Mouse (Mus musculus): Measurements from ENCODE around the gene Mllt1. TPM values are rescaled to one million over a fixed set of nuclear protein-coding genes. Genes with fewer than 3 reads are reported as not detected.

Mllt1 gene
- polyA plus RNA-seq (2012; rRNA removed): 8.8 and 11.0 TPM in 2 replicates

GRCm38 (mm10) chr17:56935363-56936131, at the start of gene Mllt1:
Gene Mllt1 (minus strand): TSS chr17:56935415.

GRCm38 (mm10) chr17:56982013-56982412, 46.8 kb upstream of the Mllt1 start, which contains the start of gene Acer1:
Gene Acer1 (minus strand): TSS chr17:56982126.

DNA sequence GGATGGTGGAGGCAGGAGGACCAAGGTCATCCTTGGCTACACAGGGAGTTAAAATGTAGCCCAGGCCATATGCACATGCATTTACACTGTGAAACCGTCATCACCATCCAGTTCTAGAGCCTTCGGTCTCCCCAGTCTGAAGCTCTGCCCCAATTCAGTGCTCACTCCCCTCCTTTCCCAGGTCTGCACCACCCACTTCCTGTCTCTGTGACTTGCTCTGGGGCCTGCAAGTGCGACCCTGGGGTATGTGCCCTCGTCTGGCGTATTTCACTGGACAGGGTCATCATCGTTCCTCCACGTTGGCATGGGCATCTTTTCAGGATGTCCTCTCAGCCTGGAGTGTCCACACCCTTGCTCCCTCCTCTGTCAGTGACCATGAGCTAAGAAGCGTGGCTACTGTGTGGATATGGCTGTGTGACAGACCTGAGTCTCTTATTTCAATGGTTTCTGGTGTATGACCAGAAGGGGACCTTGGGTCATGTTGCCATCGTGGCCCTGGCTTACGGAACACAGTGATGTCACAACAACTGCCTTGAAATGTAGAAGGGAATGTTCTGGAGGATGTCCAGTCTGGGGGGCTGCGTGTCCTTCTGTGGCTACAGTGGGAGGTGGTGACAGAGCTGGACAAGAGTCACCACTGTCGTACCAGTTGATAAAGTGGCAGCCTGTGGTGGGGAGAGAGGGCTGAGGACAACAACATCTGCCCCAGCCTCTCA, 60.1 kb downstream of the Mllt1 start, which contains the start of gene 1700061G19Rik:
Gene 1700061G19Rik (plus strand): TSS at position 542 of the 716 bp plus-strand sequence.

DNA sequence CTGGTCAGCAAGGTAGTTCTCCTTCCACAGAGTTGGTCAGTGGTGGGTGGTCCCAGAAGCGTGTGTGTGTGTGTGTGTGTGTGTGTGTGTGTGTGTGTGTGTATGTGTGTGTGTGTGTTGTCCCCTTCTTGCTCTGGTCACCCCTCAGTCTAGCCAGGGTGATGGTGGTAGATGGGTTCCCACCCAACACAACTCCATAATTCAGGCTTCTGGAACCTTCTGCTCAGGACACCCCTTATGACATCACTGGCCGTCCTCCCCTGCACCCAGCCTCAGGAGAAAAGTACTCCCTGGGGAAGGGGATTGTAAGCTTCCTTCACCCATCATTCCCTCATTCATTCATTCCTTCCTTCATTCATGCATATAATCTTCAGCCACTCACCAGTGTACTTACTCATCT, 61.0 kb downstream of the Mllt1 start, which contains the start of gene Acsbg2:
Gene Acsbg2 (minus strand): TSS at position 211 of the 400 bp plus-strand sequence.

Other genes with a start within 250 kb of the Mllt1 start
- gene Ndufa11, start 217.6 kb downstream of the Mllt1 start, polyA plus RNA-seq (2012; rRNA removed): 126 and 130 TPM in 2 replicates
- gene Vmac, start 217.4 kb downstream of the Mllt1 start, polyA plus RNA-seq (2012; rRNA removed): 3.6 and 3.7 TPM in 2 replicates
- gene Nrtn, start 177.9 kb downstream of the Mllt1 start, polyA plus RNA-seq (2012; rRNA removed): 1.1 and 1.3 TPM in 2 replicates
- 13.6 and 16.6 TPM in 2 replicates for gene Dus3l, start 170.7 kb downstream of the Mllt1 start, polyA plus RNA-seq (2012; rRNA removed)
- gene Prr22, start 165.2 kb downstream of the Mllt1 start, polyA plus RNA-seq (2012; rRNA removed): 0.54 and 0.63 TPM in 2 replicates
- gene Rfx2, start 104.4 kb downstream of the Mllt1 start, polyA plus RNA-seq (2012; rRNA removed): 4.3 and 5.1 TPM in 2 replicates
- not detected in 2 replicates for gene Acsbg2, start 61.0 kb downstream of the Mllt1 start, polyA plus RNA-seq (2012; rRNA removed)
- gene 1700061G19Rik, start 59.9 kb downstream of the Mllt1 start, polyA plus RNA-seq (2012; rRNA removed): 0.02 and 0.04 TPM in 2 replicates
- not detected in 2 replicates for gene Acer1, start 46.7 kb upstream of the Mllt1 start, polyA plus RNA-seq (2012; rRNA removed)
- 62.4 and 68.4 TPM in 2 replicates for gene Clpp, start 54.9 kb upstream of the Mllt1 start, polyA plus RNA-seq (2012; rRNA removed)
- gene Alkbh7, start 61.9 kb upstream of the Mllt1 start, polyA plus RNA-seq (2012; rRNA removed): 12.0 and 13.6 TPM in 2 replicates
- gene Pspn, start 64.6 kb upstream of the Mllt1 start, polyA plus RNA-seq (2012; rRNA removed): not detected in 2 replicates
- gene Gtf2f1, start 75.9 kb upstream of the Mllt1 start, polyA plus RNA-seq (2012; rRNA removed): 33.5 and 35.4 TPM in 2 replicates
- gene Gm17949, start 76.1 kb upstream of the Mllt1 start, polyA plus RNA-seq (2012; rRNA removed): not detected in 2 replicates
- gene Khsrp, start 96.1 kb upstream of the Mllt1 start, polyA plus RNA-seq (2012; rRNA removed): 20.2 and 25.5 TPM in 2 replicates
- gene Slc25a41, start 106.2 kb upstream of the Mllt1 start, polyA plus RNA-seq (2012; rRNA removed): not detected in 2 replicates
- gene Crb3, start 123.7 kb upstream of the Mllt1 start, polyA plus RNA-seq (2012; rRNA removed): 25.8 and 30.4 TPM in 2 replicates
- gene Slc25a23, start 124.4 kb upstream of the Mllt1 start, polyA plus RNA-seq (2012; rRNA removed): 22.2 and 24.0 TPM in 2 replicates
- gene Dennd1c, start 143.1 kb upstream of the Mllt1 start, polyA plus RNA-seq (2012; rRNA removed): 4.7 and 6.4 TPM in 2 replicates
- gene Tubb4a, start 152.4 kb upstream of the Mllt1 start, polyA plus RNA-seq (2012; rRNA removed): 0.28 and 0.30 TPM in 2 replicates
- 0.66 and 0.81 TPM in 2 replicates for gene Tnfsf9, start 169.9 kb upstream of the Mllt1 start, polyA plus RNA-seq (2012; rRNA removed)
- gene Cd70, start 214.4 kb upstream of the Mllt1 start, polyA plus RNA-seq (2012; rRNA removed): not detected in 2 replicates